1 mouse cellular context compared by ENCODE assay signal in the genomic region with DNA sequence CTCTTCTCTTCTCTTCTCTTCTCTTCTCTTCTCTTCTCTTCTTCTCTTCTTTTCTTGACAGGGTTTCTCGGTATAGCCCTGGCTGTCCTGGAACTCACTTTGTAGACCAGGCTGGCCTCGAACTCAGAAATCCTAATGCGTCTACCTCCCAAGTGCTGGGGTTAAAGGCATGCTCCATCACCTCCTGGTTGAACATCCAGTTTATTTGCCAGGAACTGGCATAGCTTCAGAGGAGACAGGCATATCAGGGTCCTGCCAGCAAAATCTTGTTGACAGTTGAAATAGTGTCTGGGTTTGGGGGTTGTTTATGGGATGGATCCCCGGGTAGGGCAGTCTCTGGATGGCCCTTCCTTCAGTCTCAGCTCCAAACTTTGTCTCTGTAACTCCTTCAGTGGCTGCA. TPM values are rescaled to one million over a fixed set of nuclear protein-coding genes. Genes with fewer than 3 reads are reported as not detected.
"Had no signal": no experiment of that assay in that cellular context is flagged by ENCODE, and none has a peak within 500 bp of the region (broad histone marks: within the 10 kb centered on the region; RNA-seq: fewer than 3 reads in every experiment).

No protein-coding gene starts in this region.

RNA-seq across cellular contexts. Expression of a gene that starts 9.8 kb away (rescaled TPM):
- polyA plus RNA-seq: small intestine, adult 2 months had no signal
